Mouse (Mus musculus) c-Kit-negative CD71-positive TER-119-positive erythroid progenitor cells, embryonic 14.5 days (primary cell): ENCODE measurements around the gene Bmt2.

Source experiments
- DNase-seq: peaks from one replicate; pipeline ENCODE4 v3.0.0-alpha.2; 2013; ENCODE audit warnings: low read depth, low spot score

Bmt2 gene

GRCm38 (mm10) chr6:13677818-13678282 lies at the start of gene Bmt2:
TSS of gene Bmt2 (minus strand) at chr6:13677966.
- DNase-seq, result peak; percentile 95

GRCm38 (mm10) chr6:13722166-13722565 lies 44.4 kb upstream of the Bmt2 start:
- no peak for DNase-seq

GRCm38 (mm10) chr6:13714867-13715266 lies 37.1 kb upstream of the Bmt2 start:
- DNase-seq, result no peak

- DNase-seq, result no peak
These were observed 19.1 kb upstream of the Bmt2 start for GRCm38 (mm10) chr6:13696882-13697281.

GRCm38 (mm10) chr6:13695103-13695845 lies 17.5 kb upstream of the Bmt2 start:
- no peak for DNase-seq

- no peak for DNase-seq
These were observed 14.0 kb upstream of the Bmt2 start for GRCm38 (mm10) chr6:13691657-13692294.

GRCm38 (mm10) chr6:13690398-13690797 lies 12.6 kb upstream of the Bmt2 start:
- no peak for DNase-seq

GRCm38 (mm10) chr6:13683929-13684595 lies 6.3 kb upstream of the Bmt2 start:
- DNase-seq, result no peak

GRCm38 (mm10) chr6:13678349-13678748 lies 583 bp upstream of the Bmt2 start:
- no peak for DNase-seq

- DNase-seq, result peak; percentile 8
These were observed 515 bp downstream of the Bmt2 start for GRCm38 (mm10) chr6:13677141-13677761.

GRCm38 (mm10) chr6:13676196-13676595 lies 1.6 kb downstream of the Bmt2 start:
- DNase-seq, result no peak

- DNase-seq, result no peak
These were observed 3.0 kb downstream of the Bmt2 start for GRCm38 (mm10) chr6:13674600-13675305.

GRCm38 (mm10) chr6:13665646-13666045 lies 12.1 kb downstream of the Bmt2 start:
- DNase-seq, result no peak

GRCm38 (mm10) chr6:13658016-13658415 lies 19.8 kb downstream of the Bmt2 start:
- no peak for DNase-seq

GRCm38 (mm10) chr6:13654081-13654480 lies 23.7 kb downstream of the Bmt2 start:
- DNase-seq, result no peak

- DNase-seq, result no peak
These were observed 25.5 kb downstream of the Bmt2 start for GRCm38 (mm10) chr6:13652284-13652683.

- no peak for DNase-seq
These were observed 26.9 kb downstream of the Bmt2 start for GRCm38 (mm10) chr6:13650854-13651253.

GRCm38 (mm10) chr6:13648305-13648704 lies 29.5 kb downstream of the Bmt2 start:
- no peak for DNase-seq

- no peak for DNase-seq
These were observed 41.2 kb downstream of the Bmt2 start for GRCm38 (mm10) chr6:13636582-13636989.

- DNase-seq, result no peak
These were observed 45.2 kb downstream of the Bmt2 start for GRCm38 (mm10) chr6:13632571-13632970.

GRCm38 (mm10) chr6:13630607-13631006 lies 47.2 kb downstream of the Bmt2 start:
- DNase-seq, result no peak
